Mouse (Mus musculus): ENCODE measurements at regions not wholly inside any gene's neighbourhood (a gene's known extent, or its start where the extent isn't known, plus 50 kb on each side); places are given as distances from the start of the nearest gene placed in this dataset.

DNA sequence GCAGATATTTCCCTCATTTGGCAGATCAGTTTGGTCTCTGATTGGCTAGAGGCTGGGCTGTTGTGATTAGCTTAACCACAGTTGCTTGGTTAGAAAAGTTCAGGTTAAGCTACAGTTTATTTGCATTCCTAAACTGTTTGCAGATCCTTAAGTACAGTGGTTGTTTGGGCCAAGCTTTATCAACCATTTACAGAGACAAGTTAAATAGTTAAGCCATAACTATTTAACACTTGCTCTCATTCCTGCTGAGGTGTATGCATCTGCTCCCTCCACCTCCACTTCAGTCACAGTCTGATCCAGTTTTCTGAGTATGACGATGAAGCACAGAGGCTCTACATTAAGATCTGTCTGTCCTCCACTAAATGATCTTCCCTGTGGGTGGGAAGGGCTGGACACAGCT is 58.6 kb upstream of the Gdf10 start:
- TF ChIP-seq EP300 (IDR thresholded peaks at IDR 0.05; ENCODE audit: insufficient read depth, low read depth, low read length), result no peak
- no peak for TF ChIP-seq CTCF (IDR thresholded peaks at IDR 0.05)
- no peak for TF ChIP-seq POLR2A (IDR thresholded peaks at IDR 0.05; ENCODE audit: insufficient read depth, low read depth, low read length)

All from heart, adult 2 months (tissue).